Mouse (Mus musculus) lung, embryonic 16.5 days (tissue): ENCODE data around the gene Zfp689. TPM values are rescaled to one million over a fixed set of nuclear protein-coding genes. Genes with fewer than 3 reads are reported as not detected.
"Not testable (repeated sequence)": the region's sequence is repeated elsewhere in the genome, so short reads cannot be mapped to it uniquely, and the experiment has no call there.

ENCODE experiments used
- ATAC-seq: fragments of 200-750 bp; cut with Nextera tagmentation; 2 replicates; pipeline ENCODE4 v1.8.0; 2017; ENCODE audit warnings: low read depth, mild to moderate bottlenecking, moderate library complexity
- H3K27ac ChIP-seq: fragments of 300-500 bp; sonication (generic); 2 replicates; pipeline ENCODE4 v1.5.1; 2014; ENCODE audit warnings: mild to moderate bottlenecking, control low read depth, low read length
- H3K27me3 ChIP-seq: fragments of 300-500 bp; sonication (generic); 2 replicates; pipeline ENCODE4 v1.6.1; 2014; ENCODE audit warnings: low read depth, low read length, mixed read lengths; ENCODE audit not compliant: control insufficient read depth, insufficient read depth
- H3K36me3 ChIP-seq: fragments of 300-500 bp; sonication (generic); 2 replicates; pipeline ENCODE4 v1.6.1; 2014; ENCODE audit warnings: low read length; ENCODE audit not compliant: control insufficient read depth, insufficient read depth
- H3K4me1 ChIP-seq: fragments of 300-500 bp; sonication (generic); replicated peaks from 2 replicates; pipeline ENCODE4 v1.6.1; 2014; ENCODE audit warnings: low read length, mixed read lengths; ENCODE audit not compliant: control insufficient read depth, insufficient read depth
- H3K4me2 ChIP-seq: fragments of 300-500 bp; sonication (generic); 2 replicates; pipeline ENCODE4 v1.6.1; 2014; ENCODE audit warnings: low read depth, low read length, control low read depth
- H3K4me3 ChIP-seq: fragments of 300-500 bp; sonication (generic); 2 replicates; pipeline ENCODE4 v1.5.1; 2014; ENCODE audit warnings: mild to moderate bottlenecking, low read length, control low read depth
- H3K9ac ChIP-seq: fragments of 300-500 bp; sonication (generic); 2 replicates; pipeline ENCODE4 v1.6.1; 2014; ENCODE audit warnings: low read length, control low read depth
- H3K9me3 ChIP-seq: fragments of 300-500 bp; sonication (generic); 2 replicates; pipeline ENCODE4 v1.6.1; 2016; ENCODE audit warnings: low read length; ENCODE audit not compliant: control insufficient read depth
- WGBS: fragments of 180-500 bp; shearing (Covaris S2); extraction: QIAGEN DNeasy Blood & Tissue Kit; methylation state at CpG from one replicate; pipeline ENCODE4 v1.1.7; 2014; 5-methylcytosine and 5-hydroxymethylcytosine counted together
- polyA plus RNA-seq: library from polyadenylated mRNA; unstranded; fragments of >200 nt; fragmentation: Nextera tagmentation; extraction: Ambion mirVana; gene quantifications from 2 replicates; pipeline ENCODE4 v1.2.1, GENCODE M21; 2015

Gene Zfp689
- polyA plus RNA-seq, 1 experiment from 2014 or later: 6.7 TPM

GRCm38 (mm10) chr7:127472060-127472459, 23.1 kb upstream of the Zfp689 start:
- Histone ChIP-seq H3K4me3 (peak overlapping the region; percentile 72), H3K9ac (peak overlapping the region; percentile 91), H3K4me1 (peaks cover 20% of the 10 kb centered on the region), H3K4me2 (peak overlapping the region; percentile 93), H3K36me3 (peaks cover 29% of the 10 kb centered on the region), H3K9me3 (no peaks in the 10 kb centered on the region), H3K27ac (peak overlapping the region; percentile 99), H3K27me3 (no peaks in the 10 kb centered on the region)
- WGBS: under 1% methylated on average over 7 of the region's 7 CpGs
- no peak for ATAC-seq

GRCm38 (mm10) chr7:127471646-127472010, 22.7 kb upstream of the Zfp689 start:
- WGBS: 0% methylated on average over 23 of the region's 25 CpGs
- peak overlapping the region; percentile 99 for H3K27ac ChIP-seq

GRCm38 (mm10) chr7:127470743-127471645, 22.0 kb upstream of the Zfp689 start:
- peak overlapping the region; percentile 91 for H3K9ac ChIP-seq
- WGBS: under 1% methylated on average over 46 of the region's 46 CpGs
- H3K27ac ChIP-seq: peak overlapping the region; percentile 99
- no peaks in the 10 kb centered on the region for H3K27me3 ChIP-seq
- H3K4me3 ChIP-seq: peak overlapping the region; percentile 72
- peaks cover 23% of the 10 kb centered on the region for H3K36me3 ChIP-seq
- H3K9me3 ChIP-seq: no peaks in the 10 kb centered on the region
- peak; percentile 95 for ATAC-seq
- H3K4me2 ChIP-seq: peak overlapping the region; percentile 93
- H3K4me1 ChIP-seq: peaks cover 16% of the 10 kb centered on the region

More at GRCm38 (mm10) chr7:127471646-127472010, 22.7 kb upstream of the Zfp689 start:
- Histone ChIP-seq H3K4me2 (peak overlapping the region; percentile 93), H3K9ac (peak overlapping the region; percentile 91), H3K4me3 (peak overlapping the region; percentile 72), H3K4me1 (peaks cover 16% of the 10 kb centered on the region), H3K27me3 (no peaks in the 10 kb centered on the region), H3K9me3 (no peaks in the 10 kb centered on the region), H3K36me3 (peaks cover 29% of the 10 kb centered on the region)
- ATAC-seq: no peak

DNA sequence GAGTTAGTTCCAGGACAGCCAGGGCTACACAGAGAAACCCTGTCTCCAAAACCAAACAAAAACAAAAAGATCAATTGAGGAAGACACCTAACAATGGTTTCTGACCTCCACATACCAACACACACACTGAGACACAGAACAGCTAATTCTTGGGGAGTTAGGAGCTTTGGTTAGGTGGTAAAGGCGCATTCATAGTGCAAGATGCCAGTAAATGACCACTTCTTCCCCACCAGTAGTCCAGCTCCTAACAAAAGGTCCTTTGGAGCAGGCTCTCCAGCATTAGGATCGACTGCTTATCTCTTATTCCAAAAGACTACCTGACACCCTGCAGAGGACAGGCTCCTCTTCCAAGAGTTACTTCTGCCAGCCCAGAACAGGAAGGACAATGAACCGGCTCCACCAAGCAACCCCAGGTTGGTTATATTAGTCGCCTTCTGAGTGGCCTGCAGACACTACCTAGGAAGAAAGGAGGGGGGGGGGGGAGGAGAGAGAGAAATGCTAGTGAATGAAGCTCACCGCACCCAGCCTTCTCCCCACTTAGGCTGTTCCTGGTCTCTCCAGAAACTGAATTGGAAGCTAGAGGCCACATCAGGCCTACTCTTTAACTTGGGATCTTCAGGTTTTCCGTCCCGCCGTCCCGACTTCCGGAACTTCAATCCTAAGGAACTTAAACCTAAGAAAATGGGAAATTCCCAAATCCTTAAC, 21.2 kb upstream of the Zfp689 start:
- WGBS: 6% methylated on average over 10 of the region's 10 CpGs
- H3K4me3 ChIP-seq: peak overlapping the region; percentile 72
- peak overlapping the region; percentile 93 for H3K4me2 ChIP-seq
- H3K36me3 ChIP-seq: peaks cover 16% of the 10 kb centered on the region
- H3K4me1 ChIP-seq: peaks cover 16% of the 10 kb centered on the region
- H3K9me3 ChIP-seq: no peaks in the 10 kb centered on the region
- peak overlapping the region; percentile 91 for H3K9ac ChIP-seq
- H3K27ac ChIP-seq: peak overlapping the region; percentile 99
- no peaks in the 10 kb centered on the region for H3K27me3 ChIP-seq
- peak; percentile 13; the same call in 1 of the 2 replicates for ATAC-seq

DNA sequence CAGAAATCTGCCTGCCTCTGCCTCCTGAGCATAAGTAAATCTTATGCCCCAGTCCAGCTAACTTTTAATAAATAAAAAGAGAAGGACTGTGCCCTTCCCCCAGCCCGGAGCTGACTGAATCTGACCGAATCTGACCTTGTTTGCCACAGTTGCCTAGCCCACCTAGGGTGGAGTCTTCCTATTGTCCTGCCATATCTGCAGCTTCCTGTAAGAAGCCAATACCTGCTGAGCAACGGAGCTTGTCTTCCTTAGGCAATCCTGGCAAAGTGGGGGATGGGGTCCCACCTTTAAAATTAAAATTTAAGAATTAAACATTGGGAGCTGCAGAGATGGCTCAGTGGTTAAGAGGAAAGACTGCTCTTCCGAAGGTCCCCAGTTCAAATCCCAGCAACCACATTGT, 17.6 kb upstream of the Zfp689 start:
- peaks cover 7% of the 10 kb centered on the region; the same call in 1 of the 2 replicates for H3K4me1 ChIP-seq
- ATAC-seq: no peak
- no peak overlapping the region for H3K9ac ChIP-seq
- no peak overlapping the region for H3K27ac ChIP-seq
- no peaks in the 10 kb centered on the region for H3K9me3 ChIP-seq
- H3K4me2 ChIP-seq: no peak overlapping the region
- no peak overlapping the region for H3K4me3 ChIP-seq
- 93% methylated on average over 4 of the region's 4 CpGs for WGBS
- H3K27me3 ChIP-seq: no peaks in the 10 kb centered on the region
- peaks cover 7% of the 10 kb centered on the region for H3K36me3 ChIP-seq

DNA sequence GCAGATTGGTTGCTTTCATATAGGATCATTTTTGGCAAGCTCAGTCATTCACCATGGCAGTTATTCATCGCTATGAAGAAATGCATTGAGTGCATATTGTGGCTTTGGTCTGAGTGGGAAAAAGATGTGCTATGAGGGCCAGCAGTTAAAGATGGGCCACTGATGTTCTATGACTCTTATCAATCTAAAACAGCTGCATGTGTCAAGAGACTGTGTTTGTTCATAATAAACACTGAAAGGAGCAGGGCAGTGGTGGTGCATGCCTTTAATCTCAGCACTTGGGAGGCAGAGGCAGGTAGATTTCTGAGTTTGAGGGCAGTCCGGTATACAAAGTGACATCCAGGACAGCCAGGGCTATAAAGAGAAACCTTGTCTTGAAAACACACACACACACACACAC, 16.7 kb upstream of the Zfp689 start:
- ATAC-seq, H3K9me3 ChIP-seq, H3K27me3 ChIP-seq, H3K4me2 ChIP-seq, H3K27ac ChIP-seq, H3K4me1 ChIP-seq, H3K4me3 ChIP-seq, H3K9ac ChIP-seq, H3K36me3 ChIP-seq: not testable (repeated sequence)
- WGBS: 97% methylated on average over 2 of the region's 2 CpGs

DNA sequence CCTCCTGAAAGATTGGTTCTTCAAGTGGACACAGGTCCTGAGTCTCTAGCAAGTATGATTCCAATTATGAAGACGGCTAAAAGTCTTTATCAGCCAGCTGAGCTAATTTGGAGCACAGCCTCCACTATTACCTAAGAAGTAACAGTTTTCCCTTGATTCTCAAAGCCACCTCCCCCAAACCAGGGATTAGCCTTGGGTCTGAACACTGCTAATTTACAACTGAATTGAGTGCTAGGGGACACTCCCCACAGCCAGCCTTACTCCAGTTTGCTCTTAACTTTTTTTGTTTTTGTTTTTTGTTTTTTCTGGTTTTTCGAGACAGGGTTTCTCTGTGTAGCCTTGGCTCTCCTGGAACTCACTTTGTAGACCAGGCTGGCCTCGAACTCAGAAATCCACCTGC, 16.2 kb upstream of the Zfp689 start:
- ATAC-seq: no peak
- H3K36me3 ChIP-seq: peaks cover 13% of the 10 kb centered on the region

GRCm38 (mm10) chr7:127459311-127459710, 10.4 kb upstream of the Zfp689 start, which contains the start of gene Prr14:
Gene Prr14 (plus strand): TSS chr7:127459611.
- not testable (repeated sequence) for H3K4me1 ChIP-seq, H3K4me3 ChIP-seq, H3K4me2 ChIP-seq, ATAC-seq, H3K27me3 ChIP-seq, H3K9ac ChIP-seq, H3K9me3 ChIP-seq, H3K27ac ChIP-seq
- WGBS: 91% methylated on average over 8 of the region's 8 CpGs
- peaks cover 28% of the 10 kb centered on the region for H3K36me3 ChIP-seq

More for the DNA sequence above, 16.2 kb upstream of the Zfp689 start:
- no peaks in the 10 kb centered on the region for H3K9me3 ChIP-seq
- H3K4me1 ChIP-seq: peaks cover 7% of the 10 kb centered on the region; the same call in 1 of the 2 replicates
- WGBS: 92% methylated on average over 3 of the region's 3 CpGs
- no peak overlapping the region for H3K4me3 ChIP-seq
- no peak overlapping the region for H3K9ac ChIP-seq
- no peak overlapping the region for H3K4me2 ChIP-seq
- no peaks in the 10 kb centered on the region for H3K27me3 ChIP-seq
- no peak overlapping the region for H3K27ac ChIP-seq
